Mouse (Mus musculus): ENCODE data around the gene Col26a1.

DNA sequence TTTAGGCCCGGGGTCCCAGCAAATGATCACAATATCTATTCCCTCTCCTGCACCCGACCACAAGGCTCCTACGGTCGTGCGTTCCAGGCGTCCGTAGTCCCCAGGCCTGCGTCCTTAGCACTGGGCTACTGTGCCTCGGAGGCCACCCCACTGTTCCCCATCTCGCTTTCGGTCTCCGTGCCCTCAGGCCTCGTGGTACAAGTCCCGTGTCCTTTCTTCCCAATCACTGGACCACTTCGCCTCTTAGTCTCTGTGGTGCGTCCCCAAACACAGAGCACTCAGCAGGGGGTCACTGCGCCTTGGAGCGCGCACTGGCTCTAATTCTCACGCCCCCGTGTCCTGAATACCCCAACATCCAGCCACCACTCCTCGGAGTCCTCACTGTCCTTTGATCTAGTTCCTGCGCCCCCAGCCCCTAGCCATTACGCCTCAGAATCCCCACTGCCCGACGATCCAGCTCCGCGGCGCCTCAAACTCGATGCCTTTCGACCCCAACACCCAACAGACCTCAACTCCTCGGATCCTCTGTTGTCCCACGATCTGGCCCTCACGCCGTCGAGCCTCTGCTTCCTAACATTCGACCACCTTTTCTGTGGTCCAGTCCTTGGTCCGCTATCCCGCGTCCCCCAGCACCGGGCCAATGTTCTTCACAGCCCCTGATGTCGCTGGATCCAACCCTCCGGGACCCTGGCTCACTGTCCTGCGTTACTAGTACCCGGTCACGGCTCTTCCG, 788 bp downstream of the Col26a1 start:
- TF ChIP-seq CTCF (IDR thresholded peaks at IDR 0.05; ENCODE audit: control insufficient read depth, insufficient read depth, low read length) (no peak), POLR2A (IDR thresholded peaks at IDR 0.05; ENCODE audit: borderline replicate concordance, control insufficient read depth, low read depth, low read length) (no peak)

All from bone marrow, adult 2 months (tissue).